Mouse (Mus musculus): ENCODE results near the gene Setmar.
"Not testable (repeated sequence)": the region's sequence is repeated elsewhere in the genome, so short reads cannot be mapped to it uniquely, and the experiment has no call there.

Gene Setmar

DNA sequence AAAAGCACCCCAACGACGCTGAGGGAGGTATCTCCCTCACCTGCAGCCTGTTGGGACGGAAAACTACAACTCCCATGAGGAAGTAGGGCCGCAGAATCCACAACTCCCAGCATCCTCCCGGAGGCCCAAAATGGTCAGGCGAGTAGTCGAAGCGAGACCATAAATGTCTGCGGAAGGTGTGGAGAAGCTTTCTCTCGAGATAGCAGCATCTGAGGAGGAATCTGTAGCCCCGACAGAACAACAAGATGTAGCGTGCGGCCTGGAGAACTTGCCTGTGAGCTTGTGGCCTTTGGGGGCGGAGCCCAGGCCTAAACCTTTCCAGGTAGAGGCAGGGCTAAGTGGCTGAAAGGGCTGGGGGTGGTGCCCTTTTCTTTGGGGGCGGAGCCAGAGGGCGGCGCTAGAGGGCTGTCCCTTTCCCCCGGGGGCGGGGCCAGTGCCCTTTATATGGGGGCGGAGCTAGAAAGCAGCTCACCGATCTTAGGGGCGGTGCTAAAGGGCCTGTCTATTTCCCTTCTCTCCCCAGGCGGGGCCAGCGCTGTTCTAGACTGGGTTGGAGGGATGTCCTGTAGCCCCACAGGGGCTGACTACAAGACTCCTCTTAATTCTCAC lies at the start of gene Setmar:
TSS of gene Setmar (plus strand) at position 128 of the 609 bp plus-strand sequence.
- peak; percentile 93 for DNase-seq (ENCODE audit: low spot score)

DNA sequence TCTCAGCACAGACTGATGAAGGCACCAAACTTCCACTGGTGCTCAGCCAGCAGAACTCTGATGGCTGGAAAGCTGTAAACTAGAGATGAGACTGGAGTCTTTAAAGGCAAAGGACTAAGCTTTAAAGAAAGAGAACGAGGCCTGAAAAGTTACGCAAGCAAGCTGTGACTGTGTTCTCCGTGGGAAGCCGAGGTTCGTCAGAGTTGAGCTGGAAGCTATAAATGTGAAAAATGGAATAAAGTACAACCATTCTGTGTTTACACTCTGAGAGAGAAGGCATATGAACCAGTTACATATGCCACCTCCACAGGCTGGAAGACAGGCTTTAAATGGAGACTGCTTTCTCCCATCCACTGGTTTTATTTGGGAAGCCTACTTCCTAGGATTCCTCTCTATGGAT lies 43.2 kb upstream of the Setmar start:
- no peak for DNase-seq (ENCODE audit: low spot score)

DNA sequence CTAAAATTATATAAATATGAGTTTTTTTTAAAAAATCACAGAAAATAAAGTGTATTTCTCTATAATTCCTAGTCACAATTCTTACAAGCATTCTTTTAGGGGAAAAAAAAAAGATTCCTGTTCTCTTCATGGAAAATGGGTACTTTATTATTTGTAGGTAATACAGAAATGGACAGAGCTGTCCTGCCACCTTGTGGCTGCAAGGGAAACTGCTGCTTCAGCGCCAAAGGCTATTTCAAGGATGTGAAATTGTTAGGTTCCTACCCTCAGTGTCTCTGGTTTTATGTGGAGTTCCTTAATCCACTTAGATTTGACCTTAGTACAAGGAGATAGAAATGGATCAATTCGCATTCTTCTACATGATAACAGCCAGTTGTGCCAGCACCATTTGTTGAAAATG lies 9.8 kb upstream of the Setmar start:
- not testable (repeated sequence) for DNase-seq (ENCODE audit: low spot score)

DNA sequence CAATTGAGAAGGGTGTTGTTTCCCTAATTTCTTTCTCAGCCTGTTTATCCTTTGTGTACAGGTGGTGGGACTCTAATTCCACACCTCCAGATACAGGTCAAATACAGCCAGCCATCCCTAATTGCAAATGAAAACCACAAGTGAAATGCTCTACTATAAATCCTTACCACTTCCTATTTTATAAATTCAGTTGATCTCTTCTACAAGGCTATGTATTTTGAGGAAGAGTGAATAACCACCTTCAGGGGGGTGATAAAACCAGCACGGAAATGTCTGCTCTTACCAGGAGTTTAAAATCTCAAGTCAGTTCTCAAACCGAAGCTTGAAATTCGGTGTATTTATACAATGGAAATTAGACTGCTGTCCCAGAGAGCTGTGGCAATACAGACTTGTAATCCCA lies 8.9 kb upstream of the Setmar start:
- DNase-seq (ENCODE audit: low spot score) = no peak

DNA sequence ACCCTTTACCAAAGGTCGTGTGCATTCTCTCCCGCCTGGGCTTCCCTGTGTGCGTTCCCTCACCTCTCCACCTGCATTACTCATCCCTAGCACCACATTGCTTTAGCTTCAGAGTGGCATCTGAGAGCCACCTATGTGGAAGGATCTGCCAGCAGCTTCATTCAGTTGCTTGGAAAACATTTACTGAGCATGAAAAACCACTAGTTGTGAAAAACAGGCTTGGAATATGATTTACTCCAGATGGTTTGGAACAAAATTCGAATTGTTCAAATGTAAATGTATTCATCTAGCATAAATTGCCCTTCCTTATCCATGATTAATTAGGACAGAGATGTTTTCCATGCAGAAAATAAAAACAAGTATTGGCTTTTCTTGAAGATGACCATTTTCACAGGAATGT lies 7.5 kb upstream of the Setmar start:
- no peak for DNase-seq (ENCODE audit: low spot score)

DNA sequence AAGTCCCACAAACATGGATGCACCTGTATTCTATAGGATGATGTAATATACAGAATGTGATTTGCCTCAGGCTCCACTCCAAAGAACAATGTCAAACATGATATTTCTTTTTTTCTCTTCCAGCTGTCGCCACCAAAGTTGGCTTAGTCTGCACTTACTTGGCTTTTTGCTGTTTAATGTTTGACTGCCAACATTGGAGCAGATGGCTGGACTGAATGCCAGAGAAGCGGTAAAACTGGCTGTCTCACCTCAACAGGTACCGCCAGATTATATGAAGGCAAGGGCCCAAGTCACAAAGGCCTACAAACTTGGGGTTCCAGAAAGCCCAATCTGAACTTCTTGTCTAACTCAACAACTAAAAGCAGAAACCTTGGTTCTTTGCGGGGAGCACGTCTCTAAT lies 6.8 kb upstream of the Setmar start:
- no peak for DNase-seq (ENCODE audit: low spot score)

DNA sequence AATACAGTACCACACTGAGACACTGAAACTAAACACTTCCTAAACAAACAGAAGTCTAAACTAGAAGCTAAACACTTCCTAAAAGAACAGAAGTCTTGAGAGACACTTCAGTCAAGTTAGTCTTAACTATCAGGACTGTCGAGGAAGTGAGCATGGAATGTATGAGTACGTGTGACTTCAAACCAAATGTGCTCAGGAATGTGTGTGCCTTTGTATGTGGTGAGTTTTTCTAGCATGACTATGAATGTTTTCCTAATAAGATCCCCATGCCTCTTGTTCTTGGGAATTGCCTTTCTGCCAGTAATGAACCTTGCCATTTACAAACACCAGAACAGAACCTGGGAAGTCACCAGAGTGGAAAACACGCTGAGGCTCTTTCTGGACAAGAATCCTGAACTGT lies 3.7 kb upstream of the Setmar start:
- no peak for DNase-seq (ENCODE audit: low spot score)

DNA sequence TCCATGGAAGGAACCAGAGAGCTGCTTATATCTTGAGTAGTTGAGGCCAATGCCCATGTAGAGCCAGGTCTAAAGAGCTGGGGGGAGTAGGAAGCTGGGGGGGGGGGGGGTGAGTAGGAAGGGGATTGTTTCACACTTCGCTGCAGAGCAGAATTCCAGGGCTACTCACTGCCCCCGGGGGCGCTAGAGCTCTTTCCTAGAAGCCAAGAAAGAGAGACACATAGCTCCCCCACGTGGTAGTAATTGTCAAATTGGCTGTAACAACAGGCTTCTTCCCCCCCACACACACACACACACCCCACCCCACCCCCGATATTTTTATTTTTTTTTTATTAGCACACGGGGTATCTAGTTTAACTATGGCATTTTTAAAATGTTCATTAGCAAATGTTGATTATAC lies 738 bp downstream of the Setmar start:
- DNase-seq (ENCODE audit: low spot score) = no peak

DNA sequence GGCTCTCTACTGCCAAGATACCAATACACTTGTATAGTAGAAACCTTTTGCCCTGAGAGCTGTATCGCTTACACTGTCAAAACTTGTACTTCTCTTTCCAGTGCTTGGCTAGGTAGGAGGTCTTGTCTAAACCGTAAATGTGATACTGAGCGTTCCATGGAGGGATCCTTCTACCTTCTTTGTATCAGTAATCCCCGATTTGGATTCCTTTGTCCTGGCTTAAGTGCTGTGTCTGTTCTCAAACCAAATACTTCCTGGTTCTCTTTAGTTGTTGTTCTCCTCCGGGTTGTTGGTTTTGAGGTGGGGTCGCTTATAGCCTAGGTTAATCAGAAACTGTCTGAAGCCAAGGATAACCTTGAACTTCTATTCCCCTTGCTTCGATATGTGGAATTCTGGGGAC lies 6.1 kb downstream of the Setmar start:
- DNase-seq (ENCODE audit: low spot score) = no peak

DNA sequence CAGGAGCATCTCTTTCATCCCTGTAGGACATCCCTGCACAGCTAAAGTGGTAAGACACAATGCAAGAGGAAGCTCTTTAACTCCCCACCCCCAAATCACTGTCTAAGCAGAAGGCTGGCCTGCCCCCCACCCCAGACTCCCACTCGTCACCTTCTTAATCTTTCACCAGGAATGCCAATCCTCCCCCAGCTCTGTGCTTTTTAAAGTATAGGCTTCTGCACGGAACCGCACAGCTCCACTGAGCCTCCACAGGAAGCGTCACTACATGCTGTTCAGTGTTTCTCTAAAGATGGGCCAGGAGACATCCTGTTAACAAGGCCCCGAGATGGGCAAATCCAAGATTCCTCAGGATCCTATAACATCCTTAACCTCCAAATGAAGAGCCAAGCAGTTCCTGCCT lies 8.2 kb downstream of the Setmar start:
- DNase-seq (ENCODE audit: low spot score) = no peak

DNA sequence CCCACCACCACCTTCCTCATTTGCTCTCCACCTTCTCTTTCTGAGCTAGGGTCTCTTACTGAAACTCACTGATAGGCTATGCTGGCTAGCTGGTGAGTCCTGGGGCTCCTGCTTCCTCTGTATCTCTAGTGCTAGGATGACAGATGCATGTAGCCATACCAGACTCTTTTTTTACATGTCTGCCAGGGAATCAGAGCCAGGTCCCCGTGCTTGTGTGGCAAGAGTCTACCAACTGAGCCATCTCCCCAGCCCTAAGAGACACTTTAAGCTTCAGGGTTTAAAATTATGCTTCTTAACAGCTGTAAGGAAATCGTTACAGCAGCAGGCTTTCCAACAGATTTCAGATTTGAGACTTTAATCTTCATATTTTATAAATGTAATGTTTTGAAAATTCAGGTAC lies 9.1 kb downstream of the Setmar start:
- DNase-seq (ENCODE audit: low spot score) = no peak

DNA sequence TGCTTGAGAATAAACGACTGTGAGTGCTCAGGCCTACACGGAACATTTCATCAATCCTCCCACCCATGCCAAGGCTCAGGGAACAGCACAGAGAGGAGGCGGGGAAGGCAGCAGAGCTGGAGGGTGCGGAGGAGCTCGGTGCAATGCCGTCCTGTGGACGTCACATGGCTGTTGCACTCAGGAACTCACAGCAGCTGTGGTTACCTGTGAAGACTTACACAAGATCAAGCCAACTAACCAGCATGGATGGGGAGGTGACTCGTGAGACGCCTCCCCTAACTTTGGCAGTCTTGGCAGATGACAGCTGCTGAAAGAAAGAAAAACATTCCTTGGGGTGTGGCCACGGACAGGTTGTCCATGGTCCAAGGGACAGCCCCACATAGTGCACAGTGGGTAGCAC lies 9.8 kb downstream of the Setmar start:
- DNase-seq (ENCODE audit: low spot score) = no peak

DNA sequence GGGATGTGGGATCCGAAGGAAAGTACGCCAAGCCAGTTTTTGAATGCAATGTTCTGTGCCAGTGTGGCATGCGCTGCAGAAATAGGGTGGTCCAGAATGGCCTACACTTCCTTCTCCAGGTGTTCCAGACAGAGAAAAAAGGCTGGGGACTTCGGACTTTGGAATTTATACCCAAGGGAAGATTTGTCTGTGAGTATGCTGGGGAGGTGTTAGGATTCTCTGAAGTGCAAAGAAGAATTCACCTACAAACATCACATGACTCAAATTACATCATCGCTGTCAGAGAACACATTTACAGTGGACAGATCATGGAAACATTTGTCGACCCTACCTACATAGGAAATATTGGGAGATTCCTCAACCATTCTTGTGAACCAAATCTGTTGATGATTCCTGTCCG lies 11.0 kb downstream of the Setmar start:
- DNase-seq (ENCODE audit: low spot score) = no peak

DNA sequence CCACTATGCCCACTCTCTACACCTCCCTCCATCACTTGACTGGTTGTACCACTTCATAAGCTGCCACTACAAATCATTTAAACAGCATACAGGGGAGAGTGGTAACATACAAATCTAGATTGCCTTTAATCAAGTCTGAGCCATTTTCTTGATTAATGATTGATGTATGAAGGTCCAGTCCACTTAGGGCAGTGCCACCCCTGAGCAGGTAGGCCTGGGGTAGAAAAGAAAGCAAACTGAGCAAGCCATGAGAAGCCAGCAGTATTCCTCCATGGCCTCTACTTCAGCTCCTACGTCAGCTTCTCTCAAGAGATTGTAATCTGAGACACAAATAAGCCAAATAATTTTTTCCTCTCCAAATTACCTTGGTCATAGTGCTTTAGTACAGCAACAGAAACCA lies 26.5 kb downstream of the Setmar start:
- DNase-seq (ENCODE audit: low spot score) = no peak

DNA sequence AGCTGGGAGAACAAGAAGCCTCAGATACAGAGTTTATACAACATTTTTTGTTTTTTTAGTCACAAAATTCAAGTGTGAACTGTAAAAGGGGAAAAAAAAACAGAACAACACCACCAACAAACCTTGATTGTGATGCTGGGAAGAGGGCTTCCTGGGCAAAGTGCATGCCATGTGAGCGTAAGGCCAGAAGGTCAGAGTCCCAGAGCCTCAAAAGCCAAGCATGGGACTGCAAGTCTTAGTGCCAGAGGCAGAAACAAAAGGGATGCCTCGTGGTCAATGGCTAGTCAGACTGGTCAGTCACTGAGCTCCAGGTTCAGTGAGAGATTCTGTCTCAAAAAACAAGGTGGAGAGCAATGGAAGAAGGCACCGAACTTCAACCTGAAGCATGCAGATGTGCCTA lies 27.8 kb downstream of the Setmar start:
- no peak for DNase-seq (ENCODE audit: low spot score)

DNA sequence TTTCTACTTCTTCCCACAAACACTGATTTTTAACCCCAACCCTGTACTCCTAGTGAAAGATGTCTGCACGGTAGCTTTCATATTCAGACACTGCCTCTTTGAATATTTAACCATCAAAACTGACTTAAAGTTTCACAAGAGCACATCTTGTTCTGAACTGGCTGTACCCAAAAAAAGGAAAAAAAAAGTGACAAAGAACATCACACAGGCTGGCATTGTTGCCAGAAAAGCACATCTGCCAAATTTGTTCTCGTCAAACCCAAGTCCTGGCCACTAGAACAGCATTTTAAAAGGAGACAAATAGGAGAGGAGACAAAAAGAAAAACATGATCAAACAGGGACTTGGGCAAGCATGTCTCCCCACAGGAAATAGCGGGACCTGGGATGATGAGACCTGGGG lies 28.6 kb downstream of the Setmar start:
- no peak for DNase-seq (ENCODE audit: low spot score)

DNA sequence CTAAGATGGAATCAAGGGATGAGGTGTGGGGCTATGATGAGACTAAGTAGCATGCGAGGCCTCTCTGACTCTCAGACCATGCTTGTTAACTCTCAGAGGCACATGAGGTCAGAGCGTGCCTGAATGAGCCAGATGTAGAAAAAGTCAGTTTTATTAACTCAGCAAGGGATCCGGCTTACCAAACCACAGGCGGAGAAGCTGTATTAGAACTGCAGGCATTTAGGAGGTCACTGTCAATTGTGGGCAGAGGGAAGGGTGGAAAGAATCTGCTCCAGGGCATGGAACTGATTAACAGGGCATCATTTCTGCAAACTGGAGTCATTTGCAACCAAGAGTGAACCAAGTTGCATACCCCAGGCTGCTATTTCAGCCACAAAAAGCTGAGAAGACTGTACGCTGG lies 30.6 kb downstream of the Setmar start:
- DNase-seq (ENCODE audit: low spot score) = no peak

DNA sequence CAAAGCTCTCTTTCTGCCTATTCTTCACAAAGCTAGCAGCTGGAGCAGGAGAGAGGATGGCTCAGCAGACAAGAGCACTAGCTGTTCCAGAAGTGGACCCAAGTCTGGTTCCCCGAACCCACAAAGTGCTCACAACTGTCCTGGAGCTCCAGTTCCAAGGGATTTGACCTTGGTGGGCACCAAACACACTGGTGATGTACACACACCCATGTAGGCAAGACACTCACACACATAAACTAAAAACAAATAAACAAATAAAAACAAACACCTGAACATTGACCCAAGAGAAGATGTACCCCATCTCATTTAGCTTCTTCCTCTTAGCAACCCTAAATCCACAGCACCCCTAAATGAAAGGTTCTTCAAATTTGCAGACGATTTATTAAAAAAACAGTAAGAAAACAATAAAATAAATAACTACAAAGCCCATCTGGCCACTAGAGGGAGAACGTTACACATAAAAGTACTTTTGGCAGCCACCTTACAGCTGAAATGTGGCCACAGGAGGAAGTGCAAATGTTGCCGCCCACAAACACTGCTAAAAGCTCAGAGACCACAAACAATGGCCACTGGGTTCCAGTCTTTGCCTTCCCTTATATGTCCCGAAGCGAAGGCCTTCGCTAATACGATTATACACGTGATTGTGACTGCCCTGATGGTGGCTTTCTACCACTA lies 33.5 kb downstream of the Setmar start:
- peak; percentile 18 for DNase-seq (ENCODE audit: low spot score)

DNA sequence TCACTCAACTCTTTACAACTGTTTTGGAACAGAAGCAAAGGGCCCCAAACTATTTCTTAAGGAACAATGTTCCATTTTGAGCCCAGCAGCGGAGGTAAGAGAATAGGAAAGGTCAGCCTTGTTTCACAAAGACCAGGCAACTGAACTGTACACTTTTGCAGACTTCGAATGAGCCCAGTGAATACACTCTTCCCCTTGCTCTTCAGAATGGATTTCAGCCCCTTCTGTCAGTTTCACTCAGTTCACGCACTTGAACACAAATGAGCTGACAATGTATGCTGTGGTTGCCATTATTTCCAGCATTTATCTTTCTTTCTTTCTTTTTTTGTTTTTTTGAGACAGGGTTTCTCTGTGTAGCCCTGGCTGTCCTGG lies 34.0 kb downstream of the Setmar start:
- no peak for DNase-seq (ENCODE audit: low spot score)

DNA sequence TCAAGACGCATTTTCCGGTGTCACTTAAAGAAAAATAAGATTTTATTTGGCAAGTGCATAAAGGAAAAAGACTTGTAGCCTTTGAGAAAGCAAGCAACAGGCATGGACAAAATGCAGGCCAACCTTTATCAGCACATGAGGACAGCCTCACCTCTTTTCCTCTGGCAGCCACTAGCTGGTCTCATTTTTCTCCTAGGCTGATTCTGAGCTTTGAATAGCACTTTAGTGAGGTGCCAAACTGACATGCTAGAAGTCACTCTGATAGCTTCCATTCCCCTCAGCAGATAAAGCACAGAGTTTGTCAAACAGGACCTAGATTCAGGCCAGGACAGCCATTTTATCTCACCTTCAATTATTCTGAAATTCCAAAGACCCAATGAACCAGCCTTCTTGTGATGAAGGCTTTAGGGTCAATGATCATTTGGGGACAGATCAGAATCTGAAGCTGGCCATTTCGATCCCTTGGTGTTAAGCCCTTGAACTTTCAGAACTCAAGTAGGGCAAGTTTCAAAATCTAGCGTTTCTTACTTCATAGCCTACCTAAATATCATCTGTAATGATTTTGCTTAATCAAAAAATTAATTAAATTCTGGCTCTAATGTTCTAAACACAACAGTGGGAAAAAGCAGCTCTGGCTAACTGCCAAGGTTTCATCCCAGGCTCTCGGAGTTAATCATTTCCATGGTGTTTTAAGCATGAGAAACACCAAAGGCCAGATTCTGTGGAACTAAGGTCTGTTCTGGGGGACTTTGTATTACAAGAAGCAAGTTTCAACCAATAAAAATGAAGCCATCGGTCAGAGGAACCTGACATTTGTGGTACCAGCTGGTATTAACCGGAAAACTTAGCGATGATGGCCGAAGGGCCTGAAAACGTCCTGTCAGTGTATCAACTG lies 37.3 kb downstream of the Setmar start:
- DNase-seq (ENCODE audit: low spot score) = no peak

DNA sequence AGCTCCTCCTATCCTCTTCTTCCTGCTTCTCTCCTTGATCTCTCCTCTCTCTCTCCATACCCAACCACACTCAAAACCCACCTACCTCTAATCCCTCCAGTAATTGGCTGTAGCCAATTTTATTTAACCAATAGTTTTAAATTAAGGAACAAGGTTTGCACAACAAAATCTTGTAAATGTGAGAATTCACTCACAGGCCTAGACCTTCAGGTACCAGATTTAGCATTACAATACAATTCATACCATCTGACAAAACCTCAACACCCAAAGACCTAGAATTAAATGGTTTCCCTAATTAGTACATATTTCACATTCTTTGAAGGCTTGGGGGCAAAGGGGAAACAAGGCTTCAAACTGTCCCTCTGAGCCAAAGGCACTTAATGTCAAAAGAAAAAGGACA lies 42.5 kb downstream of the Setmar start:
- no peak for DNase-seq (ENCODE audit: low spot score)

DNA sequence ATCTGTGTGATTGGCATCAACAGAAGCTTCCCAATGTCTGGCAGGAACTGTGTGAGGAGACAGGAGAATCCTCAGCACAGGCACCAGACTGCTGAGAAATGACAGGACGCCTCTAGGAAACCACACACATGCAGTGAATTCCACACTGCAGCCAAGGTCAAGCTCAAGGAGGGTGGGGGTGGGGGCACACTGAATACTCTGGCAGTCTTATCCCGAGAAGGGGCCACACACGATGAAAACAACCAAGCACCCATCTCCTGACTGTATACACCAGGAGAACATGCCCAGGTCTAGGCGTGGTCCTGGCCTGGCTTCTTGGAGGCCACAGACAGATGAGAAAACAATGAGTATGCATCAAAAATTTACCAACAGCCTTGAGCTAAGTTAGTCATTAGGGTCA lies 45.5 kb downstream of the Setmar start:
- DNase-seq (ENCODE audit: low spot score) = no peak

DNA sequence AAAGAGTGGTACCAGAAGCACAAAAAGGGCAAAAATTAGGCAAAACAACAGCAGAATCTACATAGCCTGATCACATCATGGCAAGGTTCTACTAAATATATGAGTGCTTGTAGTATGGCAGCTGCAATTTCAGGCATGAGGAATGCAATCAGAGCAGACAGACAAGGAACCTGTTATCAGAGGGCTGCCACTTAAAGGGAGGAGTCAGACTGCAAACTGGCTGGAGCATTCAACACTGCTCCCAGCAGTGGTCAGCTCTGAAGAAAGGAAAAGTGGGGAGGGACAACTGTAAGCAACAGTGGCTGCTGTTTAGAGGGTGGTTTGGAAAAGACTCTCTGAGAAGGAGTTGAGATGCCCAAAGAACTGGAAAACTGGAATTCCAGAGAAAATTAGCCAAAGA lies 46.8 kb downstream of the Setmar start:
- DNase-seq (ENCODE audit: low spot score) = no peak

All from spleen, adult 12 weeks (tissue).